Mouse (Mus musculus): ENCODE results near the gene Pyroxd1. TPM values are rescaled to one million over a fixed set of nuclear protein-coding genes. Genes with fewer than 3 reads are reported as not detected.
"Not testable (repeated sequence)": the region's sequence is repeated elsewhere in the genome, so short reads cannot be mapped to it uniquely, and the experiment has no call there.

Pyroxd1 gene
- polyA plus RNA-seq, 1 experiment from 2014 or later = 4.9 TPM

DNA sequence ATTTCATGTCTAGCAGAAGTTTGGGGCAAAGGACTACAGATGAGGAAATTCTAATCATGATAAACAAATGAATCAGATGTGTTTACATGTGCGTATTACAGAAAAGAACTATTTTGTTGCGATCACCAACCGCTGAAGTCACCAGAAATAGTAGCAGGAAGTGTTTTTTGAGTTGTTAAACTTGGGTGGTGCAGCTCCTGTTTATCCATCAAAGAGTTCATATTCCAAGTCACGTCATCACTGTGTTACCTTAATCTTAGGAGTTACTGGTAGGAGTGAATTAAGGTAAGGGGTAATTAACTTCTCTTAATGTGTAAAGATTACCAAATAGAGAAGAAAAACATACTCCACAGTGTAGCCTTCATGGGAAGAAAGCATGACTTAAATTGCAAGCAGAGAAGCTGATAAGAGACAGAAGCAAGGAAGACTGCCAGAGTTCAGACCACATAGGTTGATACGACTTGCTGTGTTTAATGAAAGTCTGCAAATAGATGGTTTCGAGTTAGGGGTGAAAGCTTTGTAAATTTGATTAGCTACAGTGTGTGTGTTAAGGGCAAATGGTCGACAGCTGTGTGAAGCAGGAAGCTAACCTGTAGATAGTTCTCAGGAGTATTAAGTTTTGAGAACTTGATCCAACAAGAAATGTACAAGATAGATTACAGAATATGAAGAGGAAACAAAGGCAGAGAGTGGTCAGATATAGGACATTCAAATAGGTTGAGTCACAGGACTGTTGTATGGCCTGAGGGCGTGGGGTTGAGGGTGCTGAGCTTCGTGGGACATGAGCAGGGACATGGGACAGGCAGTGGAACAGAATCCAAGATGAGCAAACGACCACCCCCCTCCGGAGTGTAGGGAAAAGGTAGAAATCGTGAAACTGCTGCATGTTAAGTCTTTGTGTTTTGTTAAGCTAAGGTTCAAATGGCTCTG is 992 bp downstream of the Pyroxd1 start:
- peaks cover 17% of the 10 kb centered on the region for H3K36me3 ChIP-seq (replicated peaks)
- ATAC-seq (ENCODE audit: insufficient read depth) = no peak; the same call in 1 of the 2 replicates
- H3K4me1 ChIP-seq (replicated peaks) = peaks cover 21% of the 10 kb centered on the region
- peak overlapping the region; percentile 76 for H3K4me3 ChIP-seq (replicated peaks)
- peak overlapping the region; percentile 82 for H3K27ac ChIP-seq (replicated peaks)
- peak overlapping the region; percentile 52; the same call in 1 of the 2 replicates for H3K9ac ChIP-seq
- no peaks in the 10 kb centered on the region for H3K27me3 ChIP-seq
- H3K9me3 ChIP-seq (replicated peaks) = no peaks in the 10 kb centered on the region
- 35% methylated on average over 12 of the region's 12 CpGs for WGBS (ENCODE audit: insufficient replicate concordance)
- H3K4me2 ChIP-seq = peak overlapping the region; percentile 76

- ATAC-seq (ENCODE audit: insufficient read depth) = peak; percentile 24
- Histone ChIP-seq H3K27ac (replicated peaks) (0 out of 2 replicates have a peak overlapping the region, but pooled peaks have one; percentile 82), H3K36me3 (replicated peaks) (peaks cover 26% of the 10 kb centered on the region), H3K4me1 (replicated peaks) (peaks cover 32% of the 10 kb centered on the region), H3K9ac (no peak overlapping the region), H3K9me3 (replicated peaks) (no peaks in the 10 kb centered on the region), H3K4me3 (replicated peaks) (no peak overlapping the region), H3K27me3 (no peaks in the 10 kb centered on the region), H3K4me2 (no peak overlapping the region)
- WGBS (ENCODE audit: insufficient replicate concordance) = 66% methylated on average over 11 of the region's 11 CpGs
These were observed 2.3 kb downstream of the Pyroxd1 start for GRCm38 (mm10) chr6:142347431-142348385.

- not testable (repeated sequence) for H3K9ac ChIP-seq; H3K4me3 ChIP-seq (replicated peaks); H3K27me3 ChIP-seq; H3K4me2 ChIP-seq; H3K9me3 ChIP-seq (replicated peaks); H3K27ac ChIP-seq (replicated peaks)
- ATAC-seq (ENCODE audit: insufficient read depth) = peak; percentile 27; the same call in 1 of the 2 replicates
- WGBS (ENCODE audit: insufficient replicate concordance) = 55% methylated on average over 3 of the region's 3 CpGs
- Histone ChIP-seq H3K4me1 (replicated peaks) (peaks cover 15% of the 10 kb centered on the region), H3K36me3 (replicated peaks) (peaks cover 48% of the 10 kb centered on the region)
These were observed 6.6 kb downstream of the Pyroxd1 start for GRCm38 (mm10) chr6:142352099-142352498.

- H3K9ac ChIP-seq = no peak overlapping the region
- no peak overlapping the region for H3K4me3 ChIP-seq (replicated peaks)
- no peaks in the 10 kb centered on the region for H3K9me3 ChIP-seq (replicated peaks)
- H3K27me3 ChIP-seq = no peaks in the 10 kb centered on the region
- peaks cover 66% of the 10 kb centered on the region for H3K36me3 ChIP-seq (replicated peaks)
- no peak overlapping the region for H3K27ac ChIP-seq (replicated peaks)
- H3K4me1 ChIP-seq (replicated peaks) = peaks cover 5% of the 10 kb centered on the region; the same call in 1 of the 2 replicates
- WGBS (ENCODE audit: insufficient replicate concordance) = 65% methylated on average over 7 of the region's 7 CpGs
- ATAC-seq (ENCODE audit: insufficient read depth) = no peak
- no peak overlapping the region for H3K4me2 ChIP-seq
These were observed 11.7 kb downstream of the Pyroxd1 start for GRCm38 (mm10) chr6:142357106-142357505.

- ATAC-seq (ENCODE audit: insufficient read depth) = no peak
- Histone ChIP-seq H3K27me3 (no peaks in the 10 kb centered on the region), H3K4me1 (replicated peaks) (no peaks in the 10 kb centered on the region), H3K4me2 (no peak overlapping the region), H3K9ac (no peak overlapping the region), H3K4me3 (replicated peaks) (no peak overlapping the region), H3K36me3 (replicated peaks) (peaks cover 81% of the 10 kb centered on the region), H3K27ac (replicated peaks) (no peak overlapping the region), H3K9me3 (replicated peaks) (no peaks in the 10 kb centered on the region)
- WGBS (ENCODE audit: insufficient replicate concordance) = 81% methylated on average over 6 of the region's 6 CpGs
These were observed 16.6 kb downstream of the Pyroxd1 start for GRCm38 (mm10) chr6:142362036-142362435.

DNA sequence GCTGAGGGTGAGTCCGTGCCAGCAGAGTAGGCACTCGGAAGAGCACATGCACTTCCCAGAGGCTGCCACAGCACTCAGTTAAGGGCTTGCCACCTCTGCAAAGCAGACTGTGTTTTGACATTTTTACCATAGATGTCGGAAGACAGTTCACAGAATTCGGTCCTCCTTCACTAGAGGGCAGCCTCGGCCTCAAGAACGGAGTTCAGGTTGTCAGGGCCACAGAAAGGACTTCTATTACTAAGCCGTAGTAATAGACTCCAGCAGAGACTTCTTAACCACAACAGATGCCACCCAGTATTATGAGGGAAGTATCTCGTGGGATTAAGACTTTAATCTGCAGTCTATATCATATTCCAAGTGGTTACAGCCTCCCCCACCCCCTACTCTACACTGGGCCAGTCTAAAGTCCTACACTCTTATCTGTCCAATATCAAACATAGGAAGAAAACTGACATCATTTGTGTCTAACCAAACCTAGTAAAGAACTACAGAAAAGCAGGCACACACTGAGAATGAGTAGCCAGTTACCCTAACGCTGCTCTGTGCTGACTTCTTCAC is 17.6 kb downstream of the Pyroxd1 start:
- 69% methylated on average over 9 of the region's 9 CpGs for WGBS (ENCODE audit: insufficient replicate concordance)
- Histone ChIP-seq H3K4me1 (replicated peaks) (no peaks in the 10 kb centered on the region), H3K4me3 (replicated peaks) (no peak overlapping the region), H3K36me3 (replicated peaks) (peaks cover 87% of the 10 kb centered on the region), H3K9me3 (replicated peaks) (no peaks in the 10 kb centered on the region), H3K9ac (no peak overlapping the region), H3K27me3 (no peaks in the 10 kb centered on the region), H3K4me2 (no peak overlapping the region), H3K27ac (replicated peaks) (no peak overlapping the region)
- ATAC-seq (ENCODE audit: insufficient read depth) = no peak

DNA sequence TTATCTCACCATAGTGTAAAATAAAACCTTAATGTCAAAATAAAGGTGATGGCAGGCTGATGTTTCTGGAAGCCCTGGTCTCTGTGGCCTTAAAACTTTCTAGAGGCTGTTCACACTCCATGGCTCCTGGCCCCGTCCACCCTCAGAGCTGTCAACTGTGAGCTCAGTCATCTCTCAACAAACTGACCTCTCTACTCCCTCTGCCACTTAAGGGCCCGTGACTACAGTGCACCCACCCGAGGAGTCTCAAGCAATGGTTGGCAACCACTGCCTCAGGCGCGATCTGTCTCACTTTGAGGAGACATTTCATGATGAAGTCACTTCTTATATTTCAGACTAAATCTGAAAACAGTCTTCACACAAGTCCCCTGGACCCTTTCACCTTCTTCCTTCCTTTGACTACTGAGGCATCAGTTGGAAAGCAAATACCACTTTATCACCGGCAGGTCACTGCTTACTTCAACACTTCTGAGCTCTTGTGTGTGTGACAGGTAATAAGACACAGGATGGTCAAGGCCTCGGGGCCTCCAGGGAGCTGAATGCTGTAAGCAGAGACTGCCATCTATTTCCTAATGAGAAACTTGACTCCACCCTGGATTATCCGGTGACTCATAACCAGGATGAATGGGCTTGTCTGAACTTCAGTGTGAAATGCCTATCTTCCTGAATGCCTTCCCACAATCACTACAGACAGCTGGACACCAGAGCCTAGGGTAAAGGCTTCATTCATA is 20.5 kb downstream of the Pyroxd1 start:
- Histone ChIP-seq H3K4me1 (replicated peaks) (no peaks in the 10 kb centered on the region), H3K27me3 (no peaks in the 10 kb centered on the region), H3K36me3 (replicated peaks) (peaks cover 86% of the 10 kb centered on the region), H3K27ac (replicated peaks) (no peak overlapping the region), H3K9me3 (replicated peaks) (no peaks in the 10 kb centered on the region), H3K4me3 (replicated peaks) (no peak overlapping the region), H3K4me2 (no peak overlapping the region), H3K9ac (no peak overlapping the region)
- ATAC-seq (ENCODE audit: insufficient read depth) = no peak
- WGBS (ENCODE audit: insufficient replicate concordance) = 77% methylated on average over 8 of the region's 8 CpGs

- H3K36me3 ChIP-seq (replicated peaks) = peaks cover 86% of the 10 kb centered on the region
- ATAC-seq (ENCODE audit: insufficient read depth) = no peak
- no peak overlapping the region for H3K27ac ChIP-seq (replicated peaks)
- 78% methylated on average over 10 of the region's 10 CpGs for WGBS (ENCODE audit: insufficient replicate concordance)
- no peaks in the 10 kb centered on the region for H3K4me1 ChIP-seq (replicated peaks)
- no peak overlapping the region for H3K4me3 ChIP-seq (replicated peaks)
- H3K27me3 ChIP-seq = no peaks in the 10 kb centered on the region
- no peaks in the 10 kb centered on the region for H3K9me3 ChIP-seq (replicated peaks)
- H3K9ac ChIP-seq = no peak overlapping the region
- no peak overlapping the region for H3K4me2 ChIP-seq
These were observed 21.1 kb downstream of the Pyroxd1 start for GRCm38 (mm10) chr6:142366473-142367018.

DNA sequence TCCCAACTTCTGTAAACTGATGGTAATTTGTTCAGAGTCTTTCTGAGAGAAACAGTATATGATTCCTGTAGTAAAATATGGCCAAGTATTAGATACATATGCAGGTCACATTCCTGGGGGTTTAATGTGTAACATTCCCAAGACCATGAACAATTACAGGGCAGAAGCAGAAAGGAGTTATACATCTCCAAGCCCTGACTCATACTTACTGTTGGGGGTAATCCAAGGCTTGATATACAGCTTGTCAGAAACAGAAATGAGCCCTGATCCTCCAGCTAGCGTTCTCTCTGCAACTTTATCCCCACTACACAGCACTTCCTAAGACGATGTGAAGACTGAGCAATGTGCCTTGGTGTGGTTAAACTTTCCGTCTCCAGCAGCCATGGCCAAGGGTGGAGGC is 22.1 kb downstream of the Pyroxd1 start:
- Histone ChIP-seq H3K27ac (replicated peaks) (no peak overlapping the region), H3K36me3 (replicated peaks) (peaks cover 87% of the 10 kb centered on the region), H3K27me3 (no peaks in the 10 kb centered on the region), H3K9me3 (replicated peaks) (no peaks in the 10 kb centered on the region), H3K4me2 (no peak overlapping the region), H3K4me3 (replicated peaks) (no peak overlapping the region), H3K4me1 (replicated peaks) (no peaks in the 10 kb centered on the region), H3K9ac (no peak overlapping the region)
- WGBS (ENCODE audit: insufficient replicate concordance) = 76% methylated on average over 3 of the region's 3 CpGs
- no peak for ATAC-seq (ENCODE audit: insufficient read depth)

- no peaks in the 10 kb centered on the region for H3K27me3 ChIP-seq
- H3K9me3 ChIP-seq (replicated peaks) = no peaks in the 10 kb centered on the region
- no peak for ATAC-seq (ENCODE audit: insufficient read depth)
- no peak overlapping the region for H3K4me2 ChIP-seq
- H3K4me3 ChIP-seq (replicated peaks) = no peak overlapping the region
- H3K4me1 ChIP-seq (replicated peaks) = no peaks in the 10 kb centered on the region
- peaks cover 86% of the 10 kb centered on the region for H3K36me3 ChIP-seq (replicated peaks)
- WGBS (ENCODE audit: insufficient replicate concordance) = 83% methylated on average over 3 of the region's 3 CpGs
- H3K27ac ChIP-seq (replicated peaks) = no peak overlapping the region
- H3K9ac ChIP-seq = no peak overlapping the region
These were observed 24.1 kb downstream of the Pyroxd1 start for GRCm38 (mm10) chr6:142369568-142369967.

Measured in liver, embryonic 15.5 days (tissue).